Mouse (Mus musculus) limb, embryonic 10.5 days (tissue): ENCODE data around the gene Mast3. TPM values are rescaled to one million over a fixed set of nuclear protein-coding genes. Genes with fewer than 3 reads are reported as not detected.

ENCODE experiments used
- DNase-seq: peaks from one replicate; pipeline ENCODE4 v3.0.0-alpha.2; 2017; ENCODE audit warnings: low spot score
- H3K27ac ChIP-seq: fragments of 300-500 bp; sonication (generic); 2 replicates; pipeline ENCODE4 v1.5.1; 2016; ENCODE audit warnings: mild to moderate bottlenecking
- H3K27me3 ChIP-seq: fragments of 300-500 bp; sonication (generic); 2 replicates; pipeline ENCODE4 v1.6.1; 2016; ENCODE audit warnings: low read depth, mild to moderate bottlenecking; ENCODE audit not compliant: poor library complexity, severe bottlenecking
- H3K36me3 ChIP-seq: fragments of 300-500 bp; sonication (generic); 2 replicates; pipeline ENCODE4 v1.6.1; 2016; ENCODE audit warnings: mild to moderate bottlenecking, moderate library complexity
- H3K4me1 ChIP-seq: fragments of 300-500 bp; sonication (generic); 2 replicates; pipeline ENCODE4 v1.6.1; 2016
- H3K4me3 ChIP-seq: fragments of 300-500 bp; sonication (generic); 2 replicates; pipeline ENCODE4 v1.5.1; 2016; ENCODE audit warnings: mild to moderate bottlenecking, moderate library complexity
- H3K9me3 ChIP-seq: fragments of 300-500 bp; sonication (generic); replicated peaks from 2 replicates; pipeline ENCODE4 v1.6.1; 2016; ENCODE audit warnings: mild to moderate bottlenecking
- WGBS: fragments of 180-500 bp; shearing (Covaris S2); methylation state at CpG from one replicate; pipeline ENCODE4 v1.1.7; 2016; 5-methylcytosine and 5-hydroxymethylcytosine counted together
- polyA plus RNA-seq: library from polyadenylated mRNA; unstranded; fragments of >200 nt; fragmentation: Nextera tagmentation; extraction: Ambion mirVana; gene quantifications from 2 replicates; pipeline ENCODE4 v1.2.1, GENCODE M21; 2016

Mast3 gene
- polyA plus RNA-seq, 1 experiment from 2014 or later, result 17.1 TPM

DNA sequence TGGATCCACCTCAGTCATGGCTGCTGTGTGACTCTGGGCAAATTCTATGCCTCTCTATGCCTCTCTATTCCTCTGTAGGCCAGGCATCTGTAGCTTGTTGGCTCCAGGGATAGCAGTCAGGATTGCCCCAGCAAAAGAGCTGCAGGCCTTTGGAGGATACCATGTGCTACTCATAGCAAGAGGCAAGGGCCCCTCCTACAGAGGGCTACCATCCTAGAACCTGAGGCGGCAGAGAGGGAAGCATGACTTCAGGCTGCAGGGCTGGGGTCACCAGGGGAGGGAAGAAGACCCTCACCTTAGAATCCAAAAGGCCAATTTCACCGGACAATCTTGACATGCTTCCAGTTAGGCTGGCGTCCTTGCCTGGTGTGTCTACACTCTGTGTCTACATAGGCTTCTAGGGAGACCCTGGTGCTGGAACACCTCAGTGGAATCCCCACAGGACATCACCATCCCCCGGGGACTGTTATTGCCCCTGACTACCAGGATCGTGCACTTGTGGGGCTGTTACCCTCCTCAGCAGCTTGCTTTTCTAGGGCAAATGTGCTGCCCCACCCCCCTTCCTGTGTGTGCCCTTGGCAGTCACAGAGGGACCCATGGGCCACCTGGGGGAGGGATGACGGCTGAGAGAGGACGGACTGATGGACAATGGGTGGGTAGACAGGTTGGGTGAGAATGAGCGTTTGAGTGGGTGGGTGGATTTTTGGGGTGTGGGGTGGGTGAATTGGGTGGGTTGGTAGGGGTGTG, 4.3 kb upstream of the Mast3 start:
- DNase-seq, result no peak
- Histone ChIP-seq H3K27me3 (peaks cover 66% of the 10 kb centered on the region), H3K9me3 (no peaks in the 10 kb centered on the region), H3K4me3 (no peak overlapping the region), H3K4me1 (peaks cover 31% of the 10 kb centered on the region), H3K27ac (no peak overlapping the region), H3K36me3 (no peaks in the 10 kb centered on the region)
- 84% methylated on average over 8 of the region's 8 CpGs for WGBS

DNA sequence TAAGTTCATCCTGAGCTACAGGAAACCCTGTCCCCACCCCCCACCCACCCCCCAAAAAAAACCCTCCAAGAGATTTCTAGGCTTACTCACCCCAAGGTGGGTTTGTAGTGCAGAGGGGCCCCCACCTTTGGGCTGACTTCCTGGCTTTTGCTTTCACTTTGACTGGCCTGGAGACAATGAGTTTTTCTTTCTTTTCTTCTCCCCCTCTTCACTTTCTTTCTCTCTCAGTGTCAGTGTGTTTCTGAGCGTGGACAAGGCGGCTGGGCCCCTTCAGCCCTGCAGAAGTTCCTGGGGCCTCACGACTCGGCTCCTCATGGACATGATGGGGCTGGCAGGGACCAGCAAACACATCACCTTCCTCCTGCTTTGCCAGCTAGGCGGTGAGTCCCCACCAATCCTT, 3.4 kb upstream of the Mast3 start, which contains the start of gene Il12rb1:
Gene Il12rb1 (plus strand): TSS at position 211 of the 400 bp plus-strand sequence.
- H3K27ac ChIP-seq, result no peak within 1 kb of the TSS
- WGBS, result 66% methylated on average over 5 of the region's 5 CpGs
- no peaks in the 10 kb centered on the region for H3K9me3 ChIP-seq
- DNase-seq, result no peak
- H3K4me3 ChIP-seq, result no peak within 1 kb of the TSS
- no peaks in the 10 kb centered on the region for H3K36me3 ChIP-seq
- H3K27me3 ChIP-seq, result peaks cover 66% of the 10 kb centered on the region
- peaks cover 38% of the 10 kb centered on the region for H3K4me1 ChIP-seq

DNA sequence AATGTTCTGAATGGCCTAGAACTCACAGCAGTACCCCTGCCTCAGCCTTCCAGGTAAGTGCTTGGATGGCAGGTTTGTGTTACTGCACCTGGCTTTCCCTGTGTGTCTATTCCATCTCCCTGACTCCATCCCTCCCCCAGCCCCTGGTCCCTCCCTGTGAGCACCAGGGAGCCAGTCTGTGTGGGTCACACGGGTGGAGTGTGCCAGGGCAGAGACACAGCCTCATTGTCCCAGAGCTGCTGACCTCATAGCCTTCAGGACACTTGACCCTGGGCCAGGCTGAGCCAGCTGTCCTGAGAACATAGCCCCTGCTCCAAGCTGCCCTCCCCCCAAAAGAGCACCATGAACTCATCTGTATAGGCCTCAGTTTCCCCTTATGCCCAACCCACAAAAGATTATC, 2.5 kb upstream of the Mast3 start:
- H3K27ac ChIP-seq, result no peak overlapping the region
- peaks cover 66% of the 10 kb centered on the region for H3K27me3 ChIP-seq
- peaks cover 38% of the 10 kb centered on the region for H3K4me1 ChIP-seq
- no peaks in the 10 kb centered on the region for H3K36me3 ChIP-seq
- 62% methylated on average over 1 of the region's 1 CpGs for WGBS
- no peaks in the 10 kb centered on the region for H3K9me3 ChIP-seq
- no peak for DNase-seq
- no peak overlapping the region for H3K4me3 ChIP-seq

DNA sequence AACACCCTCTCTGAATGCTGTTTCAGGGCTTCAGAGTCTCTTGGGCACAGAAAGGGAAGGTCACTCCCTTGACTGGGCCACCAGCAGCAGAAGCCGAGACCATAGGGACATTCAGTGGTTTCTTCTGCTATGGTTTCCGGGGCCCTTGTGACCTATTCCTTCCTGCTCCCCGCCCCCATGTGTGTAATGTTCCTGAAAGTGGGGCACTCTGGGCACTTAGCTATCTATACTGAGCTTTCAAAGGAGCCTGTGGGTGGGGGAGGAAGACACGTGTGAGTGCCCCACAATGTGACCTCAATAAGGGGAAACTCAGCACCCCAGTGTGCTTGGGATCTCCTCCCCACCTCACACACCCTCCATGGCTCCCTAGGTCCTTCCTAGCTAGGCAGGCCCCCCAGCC, 1.7 kb upstream of the Mast3 start:
- no peaks in the 10 kb centered on the region for H3K9me3 ChIP-seq

DNA sequence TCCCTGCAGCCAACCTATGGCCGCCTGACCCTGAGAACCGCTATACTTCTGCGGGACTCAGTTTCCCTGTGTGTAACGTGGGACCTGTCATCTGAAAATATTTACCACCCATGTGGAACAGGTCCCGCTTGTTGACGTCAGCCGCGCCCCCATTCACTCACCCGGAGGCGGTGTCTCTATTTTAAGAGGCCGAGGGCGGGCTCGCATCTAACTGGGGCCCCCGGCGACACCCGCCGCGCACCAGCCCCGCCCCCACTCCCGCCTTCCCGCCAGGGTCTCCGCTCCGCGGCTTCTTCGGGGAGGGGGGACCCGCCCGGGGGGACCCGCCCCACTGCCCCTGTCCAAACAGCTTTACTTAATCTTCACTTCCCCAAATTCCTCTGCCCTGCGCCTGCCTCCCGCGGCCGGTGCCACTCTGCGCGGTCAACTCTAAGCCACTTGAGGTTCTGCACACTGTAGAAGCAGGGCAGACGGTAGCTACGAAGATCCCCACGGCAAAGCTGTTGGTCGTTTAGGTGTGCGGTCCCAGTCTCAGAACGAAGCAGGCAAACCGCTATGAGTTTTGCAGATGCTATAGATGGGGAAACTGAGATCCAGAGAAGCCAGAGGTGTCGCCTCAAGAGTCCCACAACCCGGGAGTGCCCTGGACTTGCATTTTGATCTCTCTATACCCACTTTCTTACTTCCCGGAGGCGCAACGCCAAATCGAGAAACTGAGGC, 933 bp downstream of the Mast3 start:
- Histone ChIP-seq H3K9me3 (no peaks in the 10 kb centered on the region), H3K36me3 (no peaks in the 10 kb centered on the region), H3K27ac (no peak overlapping the region), H3K4me1 (peaks cover 23% of the 10 kb centered on the region), H3K27me3 (peaks cover 90% of the 10 kb centered on the region), H3K4me3 (peak overlapping the region; percentile 63)
- 2% methylated on average over 47 of the region's 47 CpGs for WGBS
- DNase-seq, result peak; percentile 61

More for the DNA sequence above, 1.7 kb upstream of the Mast3 start:
- Histone ChIP-seq H3K36me3 (no peaks in the 10 kb centered on the region), H3K4me1 (peaks cover 38% of the 10 kb centered on the region), H3K27me3 (peaks cover 73% of the 10 kb centered on the region), H3K27ac (no peak overlapping the region), H3K4me3 (no peak overlapping the region)
- DNase-seq, result no peak
- 77% methylated on average over 4 of the region's 4 CpGs for WGBS

DNA sequence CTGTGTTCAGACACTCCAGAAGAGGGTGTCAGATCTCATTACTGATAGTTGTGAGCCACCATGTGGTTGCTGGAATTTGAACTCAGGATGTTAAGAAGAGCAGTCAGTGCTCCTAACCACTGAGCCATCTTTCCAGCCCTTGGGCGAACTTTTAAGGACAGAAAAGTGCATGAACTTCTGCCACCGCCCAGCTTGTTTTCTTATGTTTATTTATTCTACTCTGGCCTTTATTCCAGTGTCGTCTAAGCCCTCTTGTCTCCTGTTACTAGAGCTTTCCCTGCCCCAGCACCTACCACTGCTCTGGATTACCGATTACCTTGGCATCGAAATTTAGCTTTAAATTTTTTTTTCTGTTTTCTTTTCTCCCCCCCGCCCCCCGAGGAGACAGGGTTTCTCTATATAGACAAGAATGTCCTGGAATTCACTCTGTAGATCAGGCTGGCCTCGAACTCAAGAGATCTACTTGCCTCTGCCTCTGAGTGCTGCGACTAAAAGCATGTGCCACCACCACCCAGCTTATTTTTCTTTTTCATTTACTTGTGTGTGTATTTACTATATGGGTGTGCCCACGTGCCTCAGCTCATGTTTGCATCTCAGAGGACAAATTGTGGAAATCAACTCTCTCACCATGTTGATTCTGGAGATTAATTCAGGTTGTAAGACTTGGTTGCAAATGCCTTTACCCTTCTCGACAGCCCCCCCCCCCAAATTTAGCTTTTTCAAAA, 1.9 kb downstream of the Mast3 start:
- Histone ChIP-seq H3K27me3 (peaks cover 97% of the 10 kb centered on the region), H3K4me3 (no peak overlapping the region), H3K27ac (no peak overlapping the region), H3K4me1 (peaks cover 27% of the 10 kb centered on the region), H3K9me3 (no peaks in the 10 kb centered on the region), H3K36me3 (no peaks in the 10 kb centered on the region)
- 66% methylated on average over 11 of the region's 11 CpGs for WGBS
- no peak for DNase-seq

DNA sequence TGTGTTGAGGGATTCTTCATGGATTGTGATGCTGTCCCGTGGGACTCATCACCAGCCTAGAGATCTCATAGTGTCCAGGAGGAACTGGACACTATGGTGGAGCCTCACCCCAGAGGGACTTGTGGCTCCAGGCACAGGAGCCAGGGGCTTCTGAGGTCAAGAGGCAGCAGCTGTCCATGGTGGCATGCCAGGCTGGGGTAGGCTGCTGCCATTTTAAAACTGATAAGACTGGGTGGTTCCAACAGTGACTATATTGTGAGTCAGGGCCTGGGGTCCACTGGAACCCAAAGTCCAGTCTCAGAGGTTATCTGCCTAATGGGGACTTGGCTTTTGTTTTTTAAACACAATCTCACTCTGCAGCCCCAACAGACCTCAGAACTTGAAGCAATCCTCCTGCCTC, 3.0 kb downstream of the Mast3 start:
- no peaks in the 10 kb centered on the region for H3K36me3 ChIP-seq
- H3K27ac ChIP-seq, result no peak overlapping the region
- peaks cover 34% of the 10 kb centered on the region for H3K4me1 ChIP-seq
- no peak overlapping the region for H3K4me3 ChIP-seq
- H3K27me3 ChIP-seq, result peaks cover 95% of the 10 kb centered on the region
- no peaks in the 10 kb centered on the region for H3K9me3 ChIP-seq
- DNase-seq, result no peak
- WGBS, result 80% methylated on average over 1 of the region's 1 CpGs

DNA sequence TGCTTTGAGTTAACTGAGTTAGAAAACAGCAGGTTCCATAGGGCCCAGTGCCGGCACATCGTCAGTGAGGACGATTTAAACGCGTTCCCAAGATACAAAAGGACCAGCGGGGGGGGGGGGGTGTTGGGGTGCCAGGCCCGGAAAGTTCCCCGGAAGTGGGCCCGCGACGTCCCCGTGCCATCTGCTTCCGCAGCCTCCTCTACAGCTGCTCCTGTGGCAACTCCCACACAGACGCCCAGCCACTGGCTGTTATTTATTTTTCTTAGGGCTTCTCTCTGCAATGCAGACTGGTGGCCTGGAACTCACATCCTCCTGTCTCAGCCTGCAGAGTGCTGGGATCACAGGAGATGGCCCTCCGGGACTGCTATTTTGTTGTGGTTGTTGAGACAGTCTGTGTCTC, 3.7 kb downstream of the Mast3 start:
- Histone ChIP-seq H3K4me3 (no peak overlapping the region), H3K27ac (no peak overlapping the region), H3K27me3 (peaks cover 93% of the 10 kb centered on the region), H3K9me3 (no peaks in the 10 kb centered on the region), H3K4me1 (peaks cover 40% of the 10 kb centered on the region), H3K36me3 (no peaks in the 10 kb centered on the region)
- WGBS, result 34% methylated on average over 15 of the region's 15 CpGs
- DNase-seq, result no peak

DNA sequence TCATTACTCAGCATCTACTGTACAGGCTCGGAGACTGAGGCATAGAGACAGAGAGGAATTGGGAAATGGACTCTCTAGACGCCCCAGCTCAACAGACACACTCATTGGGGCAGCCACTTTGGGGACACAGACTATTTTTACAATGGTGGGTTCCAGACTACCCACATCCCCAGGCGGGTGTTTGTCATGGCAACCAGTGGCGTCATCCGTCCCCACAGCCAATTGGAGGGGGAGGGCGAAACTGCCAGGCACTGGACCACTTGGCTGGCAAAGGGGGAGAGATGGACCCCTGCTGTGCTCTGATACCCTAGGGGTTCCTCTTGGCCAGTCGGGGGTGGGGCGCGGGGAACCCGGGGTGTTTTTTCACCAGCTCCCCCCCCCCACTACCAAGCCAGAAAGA, 4.2 kb downstream of the Mast3 start:
- WGBS, result 59% methylated on average over 10 of the region's 10 CpGs
- H3K9me3 ChIP-seq, result no peaks in the 10 kb centered on the region
- no peak overlapping the region for H3K27ac ChIP-seq
- DNase-seq, result no peak
- H3K27me3 ChIP-seq, result peaks cover 93% of the 10 kb centered on the region
- H3K4me1 ChIP-seq, result peaks cover 44% of the 10 kb centered on the region
- H3K36me3 ChIP-seq, result no peaks in the 10 kb centered on the region
- 0 out of 2 replicates have a peak overlapping the region, but pooled peaks have one; percentile 6 for H3K4me3 ChIP-seq

DNA sequence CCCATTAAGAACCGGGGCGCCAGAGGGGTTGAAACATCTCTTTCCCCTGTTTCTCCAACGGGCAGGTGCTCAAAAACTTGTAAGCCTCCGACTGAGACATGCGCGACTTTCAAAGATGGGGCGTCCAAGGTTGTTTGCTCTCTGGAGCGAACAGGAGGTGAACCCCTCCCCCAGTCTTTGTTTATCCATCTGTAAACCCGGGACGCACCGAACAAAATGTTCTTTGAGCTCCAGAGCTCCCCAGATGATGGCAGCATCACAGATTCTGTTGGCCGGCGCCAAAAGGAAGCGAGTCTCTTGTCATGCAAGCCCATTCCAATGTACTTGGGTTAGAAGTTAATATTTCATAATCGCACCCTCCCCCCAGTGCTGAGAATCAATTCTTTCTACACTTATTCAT, 6.6 kb downstream of the Mast3 start:
- H3K9me3 ChIP-seq, result no peaks in the 10 kb centered on the region
- peaks cover 92% of the 10 kb centered on the region for H3K27me3 ChIP-seq
- H3K4me1 ChIP-seq, result peaks cover 37% of the 10 kb centered on the region
- H3K36me3 ChIP-seq, result no peaks in the 10 kb centered on the region
- WGBS, result 18% methylated on average over 15 of the region's 15 CpGs
- peak overlapping the region; percentile 62 for H3K4me3 ChIP-seq
- H3K27ac ChIP-seq, result 0 out of 2 replicates have a peak overlapping the region, but pooled peaks have one; percentile 79
- DNase-seq, result no peak

DNA sequence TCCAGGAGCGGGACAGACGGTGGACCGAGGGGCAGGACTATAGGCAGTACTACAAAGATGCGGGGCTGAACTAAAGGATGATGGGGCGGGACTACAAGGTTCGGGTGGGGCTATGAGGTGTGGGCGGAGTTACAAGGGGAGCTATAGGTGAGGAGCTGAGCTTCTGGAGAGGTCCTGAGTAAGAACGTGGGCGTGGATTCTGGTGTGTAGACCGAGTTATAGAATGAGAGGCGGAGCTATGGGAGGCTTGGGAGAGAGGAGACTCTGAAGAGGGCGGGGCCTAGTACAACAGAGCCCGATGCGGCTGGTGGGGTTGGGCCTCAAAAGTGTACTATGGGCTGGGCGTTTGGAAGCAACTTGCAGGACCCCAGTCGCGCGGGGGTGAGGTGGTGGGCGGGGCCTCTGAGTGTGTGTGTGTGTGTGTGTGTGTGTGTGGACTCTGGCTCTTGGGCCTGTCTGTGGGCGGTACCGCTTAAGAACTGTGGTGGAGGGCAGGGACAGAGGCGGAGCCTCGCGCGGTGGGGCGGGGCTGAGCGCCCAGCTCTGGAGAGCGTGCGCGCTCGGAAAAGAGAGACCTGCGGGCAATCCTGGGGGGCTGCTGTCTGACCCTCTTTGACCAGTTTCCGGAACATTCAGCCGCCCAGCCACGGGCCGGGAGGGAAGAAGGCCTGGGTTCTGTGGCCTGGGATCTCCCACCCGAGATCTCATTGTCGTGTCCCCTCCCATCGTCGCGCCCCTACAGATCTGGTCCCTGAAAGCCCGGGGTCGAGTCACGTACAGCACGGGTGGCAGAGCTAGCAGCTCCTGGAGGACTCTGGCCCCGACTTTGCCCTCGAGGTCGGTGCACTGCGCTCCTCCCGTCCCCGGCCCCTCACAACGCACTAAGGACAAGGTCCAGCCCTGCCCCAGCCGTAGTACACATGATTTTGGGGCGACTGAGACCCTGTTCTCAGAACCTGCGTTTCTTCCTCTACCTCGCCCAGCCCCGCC, 7.5 kb downstream of the Mast3 start:
- no peaks in the 10 kb centered on the region for H3K36me3 ChIP-seq
- under 1% methylated on average over 57 of the region's 57 CpGs for WGBS
- no peaks in the 10 kb centered on the region for H3K9me3 ChIP-seq
- peak overlapping the region; percentile 62 for H3K4me3 ChIP-seq
- peak overlapping the region; percentile 79 for H3K27ac ChIP-seq
- H3K27me3 ChIP-seq, result peaks cover 84% of the 10 kb centered on the region
- H3K4me1 ChIP-seq, result peaks cover 46% of the 10 kb centered on the region
- DNase-seq, result peak; percentile 92
